Mouse (Mus musculus) c-Kit-positive CD71-positive TER-119-negative erythroid progenitor cells, embryonic 14.5 days (primary cell): Measurements from ENCODE around the gene Usp46.

Experiments used
- DNase-seq: peaks from one replicate; pipeline ENCODE4 v3.0.0-alpha.2; 2013; ENCODE audit warnings: low read depth

Usp46 gene

GRCm38 (mm10) chr5:74068714-74069321 is 587 bp upstream of the Usp46 start:
- DNase-seq, result peak; percentile 53

- no peak for DNase-seq
These were observed 885 bp downstream of the Usp46 start for GRCm38 (mm10) chr5:74067346-74067745.

- DNase-seq, result no peak
These were observed 1.7 kb downstream of the Usp46 start for GRCm38 (mm10) chr5:74066416-74067115.

GRCm38 (mm10) chr5:74065565-74066275 is 2.5 kb downstream of the Usp46 start:
- DNase-seq, result peak; percentile 83

GRCm38 (mm10) chr5:74064844-74065243 is 3.4 kb downstream of the Usp46 start:
- DNase-seq, result peak; percentile 61

- peak; percentile 45 for DNase-seq
These were observed 4.9 kb downstream of the Usp46 start for GRCm38 (mm10) chr5:74063226-74063747.

GRCm38 (mm10) chr5:74062266-74062665 is 6.0 kb downstream of the Usp46 start:
- no peak for DNase-seq

GRCm38 (mm10) chr5:74061408-74062047 is 6.7 kb downstream of the Usp46 start:
- no peak for DNase-seq

- no peak for DNase-seq
These were observed 15.9 kb downstream of the Usp46 start for GRCm38 (mm10) chr5:74052171-74052909.

- DNase-seq, result no peak
These were observed 16.6 kb downstream of the Usp46 start for GRCm38 (mm10) chr5:74051394-74052170.

- no peak for DNase-seq
These were observed 17.3 kb downstream of the Usp46 start for GRCm38 (mm10) chr5:74050903-74051302.

GRCm38 (mm10) chr5:74048846-74049495 is 19.3 kb downstream of the Usp46 start:
- no peak for DNase-seq

- no peak for DNase-seq
These were observed 23.6 kb downstream of the Usp46 start for GRCm38 (mm10) chr5:74044591-74044990.

GRCm38 (mm10) chr5:74042796-74043340 is 25.4 kb downstream of the Usp46 start:
- DNase-seq, result no peak

- DNase-seq, result no peak
These were observed 27.7 kb downstream of the Usp46 start for GRCm38 (mm10) chr5:74040541-74040940.

GRCm38 (mm10) chr5:74035454-74035853 is 32.8 kb downstream of the Usp46 start:
- DNase-seq, result no peak

GRCm38 (mm10) chr5:74034177-74034576 is 34.1 kb downstream of the Usp46 start:
- no peak for DNase-seq

GRCm38 (mm10) chr5:74029787-74030186 is 38.4 kb downstream of the Usp46 start:
- DNase-seq, result no peak

- no peak for DNase-seq
These were observed 39.3 kb downstream of the Usp46 start for GRCm38 (mm10) chr5:74028691-74029479.
